Mouse (Mus musculus) telencephalon, adult 2 months (tissue): ENCODE measurements around the gene Galnt16.

Source experiments
- DNase-seq: peaks from one replicate; pipeline ENCODE4 v3.0.0-alpha.2; 2011; ENCODE audit warnings: low read depth, low spot score

Gene Galnt16

DNA sequence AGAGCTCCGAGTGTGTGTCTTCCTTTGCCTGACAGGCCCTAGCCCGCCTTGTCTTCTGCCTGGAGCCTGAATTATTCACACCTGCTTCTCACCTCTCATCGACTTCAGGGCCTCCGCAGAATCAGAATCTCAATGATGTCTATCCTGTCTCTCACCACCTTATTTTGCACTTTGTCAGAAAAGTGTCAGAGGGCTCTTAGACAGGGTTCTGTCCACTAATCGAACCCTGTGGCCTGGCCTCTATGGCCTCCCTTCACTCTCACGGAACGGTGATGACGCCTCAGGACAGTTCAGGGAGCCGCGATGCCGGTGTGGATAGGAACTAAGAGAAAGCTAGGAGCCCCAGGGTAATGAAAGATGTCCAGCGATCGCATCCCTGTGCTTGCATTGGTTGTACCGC lies at the start of gene Galnt16:
TSS of gene Galnt16 (plus strand) at position 301 of the 400 bp plus-strand sequence.
- no peak for DNase-seq

GRCm38 (mm10) chr12:80470206-80470605 lies 47.9 kb upstream of the Galnt16 start:
- DNase-seq: no peak

DNA sequence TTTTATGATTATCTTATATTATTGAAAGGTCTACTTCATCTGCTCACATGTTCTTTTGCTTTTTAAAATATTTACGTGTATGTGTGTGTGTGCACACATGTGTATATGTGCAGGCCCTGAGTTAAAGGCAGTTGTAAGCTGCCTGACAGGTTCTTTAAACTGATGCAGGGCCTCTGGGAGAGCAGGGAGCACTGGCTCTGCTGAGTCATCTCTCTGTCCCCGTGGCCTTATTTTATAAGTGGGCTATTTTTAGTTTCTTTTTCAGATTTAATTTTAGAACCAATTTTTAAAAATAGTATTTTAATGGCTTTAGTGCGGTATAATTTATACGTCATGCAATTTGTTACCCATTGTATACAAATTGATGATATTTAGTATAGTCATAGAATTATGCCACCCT lies 46.2 kb upstream of the Galnt16 start:
- DNase-seq: no peak

GRCm38 (mm10) chr12:80473731-80474130 lies 44.3 kb upstream of the Galnt16 start:
- DNase-seq: no peak

DNA sequence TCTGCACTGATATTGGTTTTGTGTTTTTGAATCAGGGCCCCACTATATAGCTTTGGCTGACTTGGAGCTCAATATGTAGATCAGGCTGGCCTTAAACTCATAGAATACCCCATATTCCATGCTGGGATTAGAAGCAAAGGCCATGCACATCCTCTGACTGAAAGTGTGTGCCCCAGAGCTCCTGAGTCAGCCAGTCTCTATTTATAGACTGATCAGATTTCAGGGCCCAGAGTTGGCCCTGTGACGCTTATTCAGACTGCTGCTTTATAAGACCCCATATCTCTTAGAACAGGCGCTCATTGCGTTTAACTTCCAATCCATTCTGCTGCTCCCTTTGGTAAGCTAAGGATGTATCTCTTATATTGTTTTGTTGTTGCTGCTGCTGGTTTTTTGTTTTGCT lies 38.1 kb upstream of the Galnt16 start:
- DNase-seq: no peak

DNA sequence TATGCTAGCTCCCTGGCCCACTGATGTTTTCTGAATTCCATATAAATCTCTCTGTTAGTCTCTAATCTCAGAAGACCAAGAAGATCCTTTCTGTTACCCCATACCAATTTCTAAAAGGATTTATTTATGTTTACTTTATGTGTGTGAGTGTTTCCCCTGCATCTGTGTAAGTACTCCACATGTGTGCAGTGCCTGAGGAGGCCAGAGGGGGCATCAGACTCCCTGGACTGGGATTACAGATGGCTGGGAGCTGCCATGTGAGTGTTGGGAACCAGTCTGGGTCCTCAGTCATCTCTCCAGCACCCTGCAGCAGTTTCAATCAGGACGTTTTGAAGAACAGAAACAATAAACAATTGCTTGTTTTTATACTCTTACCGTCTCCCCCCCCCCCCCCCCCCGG lies 34.7 kb upstream of the Galnt16 start:
- no peak for DNase-seq

GRCm38 (mm10) chr12:80493311-80493710 lies 24.8 kb upstream of the Galnt16 start:
- DNase-seq: no peak

DNA sequence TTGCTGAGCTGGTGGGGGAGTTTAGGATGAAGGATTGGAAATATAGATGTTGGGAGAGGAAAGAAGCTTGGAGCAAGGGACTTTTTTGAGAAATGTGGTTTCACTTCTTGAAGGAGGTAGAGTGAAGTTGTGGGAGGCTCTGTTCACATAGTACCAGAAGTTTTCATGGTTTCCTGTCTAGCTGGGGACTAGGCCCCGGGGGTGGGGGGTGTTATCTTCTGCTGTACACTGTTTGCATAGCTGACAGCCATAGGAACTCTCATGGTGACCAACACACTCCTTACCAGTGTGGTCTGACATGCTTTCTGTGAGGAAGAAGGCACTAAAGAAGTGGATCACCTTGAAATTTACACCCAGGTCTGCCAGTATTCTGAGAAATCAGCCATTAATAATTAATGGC lies 22.4 kb upstream of the Galnt16 start:
- no peak for DNase-seq

DNA sequence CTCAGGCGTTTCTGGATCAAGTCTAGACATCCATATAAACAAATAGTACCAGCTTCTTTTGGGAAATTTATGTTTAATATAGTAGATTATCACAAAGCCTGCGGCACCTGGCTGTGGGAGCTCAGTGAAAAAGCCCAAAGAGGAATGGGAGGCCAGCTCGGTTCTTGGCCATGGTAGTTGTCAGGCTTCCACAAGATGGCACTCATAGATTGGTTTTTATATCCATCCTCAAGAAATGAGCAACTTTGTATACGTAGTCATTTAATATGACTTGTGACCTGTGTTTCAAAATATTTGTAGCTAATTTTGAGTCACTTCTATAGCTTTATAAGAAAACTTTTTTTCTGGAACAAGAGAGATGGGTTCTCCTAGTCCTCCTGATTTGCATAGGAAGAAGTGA lies 19.7 kb upstream of the Galnt16 start:
- no peak for DNase-seq

- no peak for DNase-seq
These were observed 17.6 kb upstream of the Galnt16 start for GRCm38 (mm10) chr12:80500506-80500905.

- DNase-seq: no peak
These were observed 13.4 kb upstream of the Galnt16 start for GRCm38 (mm10) chr12:80504718-80505117.

- no peak for DNase-seq
These were observed 10.9 kb upstream of the Galnt16 start for GRCm38 (mm10) chr12:80507041-80507745.

- DNase-seq: no peak
These were observed 298 bp downstream of the Galnt16 start for GRCm38 (mm10) chr12:80518393-80518756.

- DNase-seq: no peak
These were observed 912 bp downstream of the Galnt16 start for GRCm38 (mm10) chr12:80518757-80519620.

DNA sequence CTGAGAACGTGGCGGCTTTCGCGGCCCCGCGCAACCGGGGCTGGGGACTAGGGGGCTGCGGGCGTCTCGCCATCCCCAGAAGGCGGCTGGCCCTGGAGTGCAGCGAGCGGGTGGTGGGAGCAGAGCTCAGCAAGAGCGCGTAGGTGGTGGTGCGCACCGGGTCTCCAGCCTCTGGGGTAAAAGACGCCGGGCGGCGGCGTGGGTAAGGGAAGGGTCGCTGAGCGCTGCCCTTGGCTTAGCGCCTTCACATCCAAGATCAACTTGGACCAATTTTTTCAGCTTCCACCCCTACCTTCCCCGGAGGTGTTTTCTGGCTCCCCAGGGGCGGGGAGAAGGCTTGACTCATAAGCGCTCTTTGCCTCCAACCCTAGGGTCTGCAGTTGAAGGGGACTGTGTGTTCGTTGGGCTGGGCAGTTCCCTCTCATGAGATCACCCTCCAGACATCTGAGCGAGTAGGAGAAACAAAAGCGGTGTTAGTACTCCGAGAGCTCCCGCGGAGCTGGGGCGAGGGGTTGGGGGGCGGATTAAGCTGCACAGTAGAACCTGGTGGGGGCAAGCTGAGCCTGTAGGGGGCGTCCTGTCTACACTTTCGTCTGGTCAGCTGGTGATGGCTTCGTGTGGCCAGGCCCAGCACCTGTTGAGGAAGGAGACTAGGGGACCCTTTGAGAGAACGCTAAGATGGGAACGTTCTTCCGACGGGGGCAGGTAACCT lies 1.7 kb downstream of the Galnt16 start:
- DNase-seq: no peak

GRCm38 (mm10) chr12:80522006-80522405 lies 3.9 kb downstream of the Galnt16 start:
- DNase-seq: no peak

DNA sequence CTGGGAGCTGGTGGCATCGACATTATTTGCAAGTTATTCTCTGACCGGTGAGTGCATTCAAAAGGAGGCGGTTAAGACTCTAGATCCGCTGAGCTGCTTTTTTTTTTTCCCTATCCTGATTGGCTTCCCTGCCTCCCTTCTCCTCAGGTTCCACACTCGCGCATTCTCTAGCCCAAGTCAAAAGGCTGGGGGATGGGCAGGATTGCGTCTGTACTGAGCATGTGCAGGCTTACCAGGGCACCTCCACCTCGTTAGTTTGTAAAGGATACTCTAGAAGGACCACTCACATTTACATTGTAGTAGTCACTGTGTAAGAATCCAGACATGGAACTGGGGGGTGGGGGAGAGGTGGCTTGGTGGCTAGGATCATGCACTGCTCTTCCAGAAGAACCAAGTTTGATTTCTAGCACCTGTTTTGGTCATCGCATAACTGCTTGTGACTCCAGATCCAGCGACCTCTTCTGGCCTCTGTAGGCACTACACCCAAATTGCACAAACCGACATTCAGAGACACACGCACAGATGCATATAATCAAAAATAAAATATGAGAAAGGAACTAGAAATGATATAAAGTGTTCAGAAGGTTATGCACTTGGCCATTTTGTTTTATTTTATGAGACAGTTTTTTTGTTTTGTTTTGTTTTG lies 6.3 kb downstream of the Galnt16 start:
- no peak for DNase-seq

GRCm38 (mm10) chr12:80525513-80525912 lies 7.4 kb downstream of the Galnt16 start:
- no peak for DNase-seq

DNA sequence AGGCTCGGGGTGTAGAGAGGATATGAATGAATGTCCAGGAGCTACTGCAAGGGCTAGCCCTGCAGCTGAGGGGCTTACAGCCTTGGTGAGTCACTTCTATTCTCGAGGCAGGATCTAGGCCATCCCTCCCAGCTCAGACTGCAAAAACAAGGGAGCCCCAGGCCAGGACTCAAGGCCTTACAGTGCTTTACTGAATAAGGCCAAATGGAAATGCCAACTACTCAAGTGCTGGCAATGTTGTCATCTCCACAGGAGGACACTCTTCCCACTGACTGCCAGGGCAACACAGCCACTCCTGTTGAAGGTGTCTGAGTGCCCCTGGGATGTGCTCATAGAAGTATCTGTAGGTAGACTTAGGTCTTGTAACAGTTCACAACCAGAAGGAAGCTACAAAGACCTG lies 8.4 kb downstream of the Galnt16 start:
- DNase-seq: no peak

- peak; percentile 70 for DNase-seq
These were observed 9.8 kb downstream of the Galnt16 start for GRCm38 (mm10) chr12:80527727-80528389.

- DNase-seq: no peak
These were observed 12.0 kb downstream of the Galnt16 start for GRCm38 (mm10) chr12:80530052-80530451.
